Mouse (Mus musculus) hindbrain, embryonic 16.5 days (tissue): Measurements from ENCODE around the gene Ppp1r1b. TPM values are rescaled to one million over a fixed set of nuclear protein-coding genes. Genes with fewer than 3 reads are reported as not detected.
"Not testable (repeated sequence)": the region's sequence is repeated elsewhere in the genome, so short reads cannot be mapped to it uniquely, and the experiment has no call there.

ENCODE experiments used
- ATAC-seq: fragments of 200-750 bp; cut with Nextera tagmentation; 2 replicates; pipeline ENCODE4 v1.8.0; 2017; ENCODE audit warnings: moderate TSS enrichment, moderate library complexity
- H3K27ac ChIP-seq: fragments of 300-500 bp; sonication (generic); 2 replicates; pipeline ENCODE4 v1.5.1; 2014; ENCODE audit warnings: low read depth, mild to moderate bottlenecking, control low read depth, low read length, moderate library complexity
- H3K27me3 ChIP-seq: fragments of 300-500 bp; sonication (generic); replicated peaks from 2 replicates; pipeline ENCODE4 v1.6.1; 2014; ENCODE audit warnings: low read length; ENCODE audit not compliant: control insufficient read depth, insufficient read depth
- H3K36me3 ChIP-seq: fragments of 300-500 bp; sonication (generic); 2 replicates; pipeline ENCODE4 v1.6.1; 2014; ENCODE audit warnings: mild to moderate bottlenecking, low read length, moderate library complexity, mixed read lengths; ENCODE audit not compliant: control insufficient read depth, insufficient read depth
- H3K4me1 ChIP-seq: fragments of 300-500 bp; sonication (generic); 2 replicates; pipeline ENCODE4 v1.6.1; 2014; ENCODE audit warnings: low read depth, low read length; ENCODE audit not compliant: control insufficient read depth, insufficient read depth
- H3K4me2 ChIP-seq: fragments of 300-500 bp; sonication (generic); 2 replicates; pipeline ENCODE4 v1.6.1; 2014; ENCODE audit warnings: mild to moderate bottlenecking, low read length, control low read depth, moderate library complexity
- H3K4me3 ChIP-seq: fragments of 300-500 bp; sonication (generic); 2 replicates; pipeline ENCODE4 v1.5.1; 2014; ENCODE audit warnings: mild to moderate bottlenecking, low read length, control low read depth, moderate library complexity
- H3K9ac ChIP-seq: fragments of 300-500 bp; sonication (generic); 2 replicates; pipeline ENCODE4 v1.6.1; 2014; ENCODE audit warnings: low read depth, mild to moderate bottlenecking, control low read depth, low read length, moderate library complexity
- H3K9me3 ChIP-seq: fragments of 300-500 bp; sonication (generic); 2 replicates; pipeline ENCODE4 v1.6.1; 2014; ENCODE audit warnings: mild to moderate bottlenecking, low read length, moderate library complexity; ENCODE audit not compliant: control insufficient read depth
- WGBS: fragments of 180-500 bp; shearing (Covaris S2); extraction: QIAGEN DNeasy Blood & Tissue Kit; methylation state at CpG from one replicate; pipeline ENCODE4 v1.1.7; 2014; 5-methylcytosine and 5-hydroxymethylcytosine counted together
- polyA plus RNA-seq: library from polyadenylated mRNA; unstranded; fragments of >200 nt; fragmentation: Nextera tagmentation; extraction: Ambion mirVana; gene quantifications from 2 replicates; pipeline ENCODE4 v1.2.1, GENCODE M21; 2015

Gene Ppp1r1b
- polyA plus RNA-seq, 1 experiment from 2014 or later: 9.3 TPM

GRCm38 (mm10) chr11:98372406-98372805 lies 24.2 kb downstream of the Ppp1r1b start:
- Histone ChIP-seq H3K9ac (no peak overlapping the region), H3K4me2 (no peak overlapping the region), H3K27me3 (no peaks in the 10 kb centered on the region), H3K36me3 (peaks cover 15% of the 10 kb centered on the region), H3K9me3 (no peaks in the 10 kb centered on the region), H3K4me3 (no peak overlapping the region), H3K4me1 (peaks cover 15% of the 10 kb centered on the region), H3K27ac (no peak overlapping the region)
- no peak for ATAC-seq
- WGBS: 12% methylated on average over 2 of the region's 2 CpGs

GRCm38 (mm10) chr11:98373244-98373643 lies 25.0 kb downstream of the Ppp1r1b start:
- Histone ChIP-seq H3K36me3 (peaks cover 22% of the 10 kb centered on the region), H3K4me3 (no peak overlapping the region), H3K27me3 (no peaks in the 10 kb centered on the region), H3K4me2 (no peak overlapping the region), H3K9me3 (no peaks in the 10 kb centered on the region), H3K9ac (no peak overlapping the region), H3K27ac (no peak overlapping the region), H3K4me1 (peaks cover 15% of the 10 kb centered on the region)
- 87% methylated on average over 6 of the region's 6 CpGs for WGBS
- ATAC-seq: no peak

GRCm38 (mm10) chr11:98374266-98374665 lies 26.1 kb downstream of the Ppp1r1b start:
- H3K9ac ChIP-seq: no peak overlapping the region
- ATAC-seq: no peak
- H3K27me3 ChIP-seq: no peaks in the 10 kb centered on the region
- H3K4me1 ChIP-seq: peaks cover 15% of the 10 kb centered on the region
- no peaks in the 10 kb centered on the region for H3K9me3 ChIP-seq
- peaks cover 24% of the 10 kb centered on the region for H3K36me3 ChIP-seq
- H3K4me2 ChIP-seq: no peak overlapping the region
- H3K27ac ChIP-seq: no peak overlapping the region
- H3K4me3 ChIP-seq: no peak overlapping the region
- WGBS: 53% methylated on average over 8 of the region's 8 CpGs

- ATAC-seq: no peak
- 78% methylated on average over 5 of the region's 5 CpGs for WGBS
- Histone ChIP-seq H3K36me3 (peaks cover 32% of the 10 kb centered on the region), H3K9me3 (no peaks in the 10 kb centered on the region), H3K4me2 (no peak overlapping the region), H3K4me1 (peaks cover 5% of the 10 kb centered on the region; the same call in 1 of the 2 replicates), H3K27ac (no peak overlapping the region), H3K4me3 (no peak overlapping the region), H3K27me3 (no peaks in the 10 kb centered on the region), H3K9ac (no peak overlapping the region)
Measured at GRCm38 (mm10) chr11:98376756-98377155, 28.6 kb downstream of the Ppp1r1b start.

- H3K36me3 ChIP-seq: peaks cover 32% of the 10 kb centered on the region
- ATAC-seq: no peak
- H3K4me3 ChIP-seq: no peak overlapping the region
- no peaks in the 10 kb centered on the region for H3K9me3 ChIP-seq
- no peaks in the 10 kb centered on the region for H3K4me1 ChIP-seq
- no peak overlapping the region for H3K27ac ChIP-seq
- H3K4me2 ChIP-seq: no peak overlapping the region
- H3K9ac ChIP-seq: no peak overlapping the region
- 83% methylated on average over 10 of the region's 11 CpGs for WGBS
- no peaks in the 10 kb centered on the region for H3K27me3 ChIP-seq
Measured at GRCm38 (mm10) chr11:98377787-98378186, 29.6 kb downstream of the Ppp1r1b start.

GRCm38 (mm10) chr11:98379379-98379778 lies 31.2 kb downstream of the Ppp1r1b start:
- Histone ChIP-seq H3K27ac (no peak overlapping the region; the same call in 1 of the 2 replicates), H3K4me2 (no peak overlapping the region), H3K4me1 (no peaks in the 10 kb centered on the region), H3K9me3 (no peaks in the 10 kb centered on the region), H3K4me3 (no peak overlapping the region), H3K27me3 (no peaks in the 10 kb centered on the region), H3K9ac (no peak overlapping the region), H3K36me3 (peaks cover 32% of the 10 kb centered on the region)
- ATAC-seq: no peak
- WGBS: 94% methylated on average over 7 of the region's 7 CpGs

- Histone ChIP-seq H3K4me2 (no peak overlapping the region), H3K4me1 (no peaks in the 10 kb centered on the region), H3K4me3 (no peak overlapping the region), H3K9ac (no peak overlapping the region), H3K27me3 (no peaks in the 10 kb centered on the region), H3K36me3 (peaks cover 32% of the 10 kb centered on the region), H3K27ac (no peak overlapping the region; the same call in 1 of the 2 replicates), H3K9me3 (no peaks in the 10 kb centered on the region)
- WGBS: 66% methylated on average over 6 of the region's 6 CpGs
- no peak for ATAC-seq
Measured at GRCm38 (mm10) chr11:98380106-98380505, 31.9 kb downstream of the Ppp1r1b start.

- Histone ChIP-seq H3K27ac (no peak overlapping the region), H3K4me3 (no peak overlapping the region), H3K9me3 (no peaks in the 10 kb centered on the region), H3K36me3 (peaks cover 24% of the 10 kb centered on the region), H3K9ac (no peak overlapping the region), H3K4me1 (no peaks in the 10 kb centered on the region), H3K4me2 (no peak overlapping the region), H3K27me3 (peaks cover 10% of the 10 kb centered on the region; the same call in 1 of the 2 replicates)
- WGBS: 100% methylated on average over 2 of the region's 2 CpGs
- no peak for ATAC-seq
Measured at GRCm38 (mm10) chr11:98381651-98382050, 33.4 kb downstream of the Ppp1r1b start.

GRCm38 (mm10) chr11:98382405-98382804 lies 34.2 kb downstream of the Ppp1r1b start:
- H3K9me3 ChIP-seq, H3K4me1 ChIP-seq, H3K9ac ChIP-seq, ATAC-seq, H3K4me2 ChIP-seq, H3K27ac ChIP-seq, H3K4me3 ChIP-seq: not testable (repeated sequence)
- Histone ChIP-seq H3K36me3 (peaks cover 16% of the 10 kb centered on the region), H3K27me3 (peaks cover 14% of the 10 kb centered on the region; the same call in 1 of the 2 replicates)
- 45% methylated on average over 2 of the region's 2 CpGs for WGBS
